In genomic region chr17:87610583-87610982, GRCm38 (mm10) we compare ENCODE assay signal across 23 mouse cellular contexts. TPM values are rescaled to one million over a fixed set of nuclear protein-coding genes. Genes with fewer than 3 reads are reported as not detected.
DNase-seq lines count a peak whose midpoint lies in the region; ATAC-seq and TF ChIP-seq lines count a peak whose summit lies in the region.
"Had no signal": no experiment of that assay in that cellular context is flagged by ENCODE, and none has a peak within 500 bp of the region (broad histone marks: within the 10 kb centered on the region; RNA-seq: fewer than 3 reads in every experiment).

No protein-coding gene starts in this region.

- no peak for TF ChIP-seq CTCF in lung, embryonic 14.5 days (IDR thresholded peaks at IDR 0.05; ENCODE audit: low read depth)
- TF ChIP-seq CTCF in small intestine, adult 2 months (IDR thresholded peaks at IDR 0.05; ENCODE audit: extremely low read depth, insufficient read length, insufficient replicate concordance, low read depth, low read length), result no peak

- H3K9ac ChIP-seq in embryonic facial prominence, embryonic 15.5 days, result no peak overlapping the region
- no peak overlapping the region for H3K9ac ChIP-seq in lung, embryonic 14.5 days
- H3K9ac ChIP-seq in intestine, embryonic 14.5 days (ENCODE audit: low read length), result no peak overlapping the region
- H3K9ac ChIP-seq: embryonic facial prominence, embryonic 12.5 days had no signal

- no peaks in the 10 kb centered on the region for H3K27me3 ChIP-seq in embryonic facial prominence, embryonic 15.5 days
- H3K27me3 ChIP-seq in embryonic facial prominence, embryonic 10.5 days (replicated peaks; ENCODE audit: low read depth, poor library complexity, severe bottlenecking), result peaks cover 8% of the 10 kb centered on the region; the same call in 1 of the 2 replicates
- H3K27me3 ChIP-seq in lung, embryonic 14.5 days (ENCODE audit: insufficient read depth, low read length), result no peaks in the 10 kb centered on the region
- no peaks in the 10 kb centered on the region for H3K27me3 ChIP-seq in intestine, embryonic 14.5 days (replicated peaks; ENCODE audit: control insufficient read depth, insufficient read depth, low read length)
- no peaks in the 10 kb centered on the region for H3K27me3 ChIP-seq in small intestine, adult 2 months (ENCODE audit: control insufficient read depth, insufficient read depth, low read length)
- H3K27me3 ChIP-seq: embryonic facial prominence, embryonic 12.5 days; forebrain, embryonic 13.5 days had no signal

- H3K4me2 ChIP-seq in embryonic facial prominence, embryonic 15.5 days (replicated peaks), result no peak overlapping the region
- H3K4me2 ChIP-seq in lung, embryonic 14.5 days, result no peak overlapping the region
- H3K4me2 ChIP-seq in intestine, embryonic 14.5 days (ENCODE audit: low read length), result no peak overlapping the region

- H3K4me1 ChIP-seq in embryonic facial prominence, embryonic 15.5 days, result peaks cover 18% of the 10 kb centered on the region
- H3K4me1 ChIP-seq in embryonic facial prominence, embryonic 10.5 days, result peaks cover 37% of the 10 kb centered on the region
- 0 out of 2 replicates have a peak, but pooled peaks cover 6% of the 10 kb centered on the region for H3K4me1 ChIP-seq in lung, embryonic 14.5 days (ENCODE audit: insufficient read depth)
- peaks cover 5% of the 10 kb centered on the region; the same call in 1 of the 2 replicates for H3K4me1 ChIP-seq in intestine, embryonic 14.5 days (replicated peaks; ENCODE audit: control insufficient read depth, insufficient read depth, low read length)
- peaks cover 33% of the 10 kb centered on the region; the same call in 1 of the 2 replicates for H3K4me1 ChIP-seq in small intestine, adult 2 months (ENCODE audit: control insufficient read depth, insufficient read depth, insufficient read length, low read length)

- 87% methylated on average over 6 of the region's 6 CpGs for WGBS in embryonic facial prominence, embryonic 15.5 days
- WGBS in embryonic facial prominence, embryonic 10.5 days, result 87% methylated on average over 6 of the region's 6 CpGs
- WGBS in lung, embryonic 14.5 days, result 81% methylated on average over 6 of the region's 6 CpGs
- WGBS in intestine, embryonic 14.5 days, result 82% methylated on average over 6 of the region's 6 CpGs
- WGBS in small intestine, adult 2 months, result 51% methylated on average over 6 of the region's 6 CpGs

- H3K27ac ChIP-seq in embryonic facial prominence, embryonic 15.5 days (replicated peaks), result 0 out of 2 replicates have a peak overlapping the region, but pooled peaks have one; percentile 0
- H3K27ac ChIP-seq in embryonic facial prominence, embryonic 10.5 days (replicated peaks), result no peak overlapping the region
- peak overlapping the region; percentile 26; the same call in 1 of the 2 replicates for H3K27ac ChIP-seq in lung, embryonic 14.5 days (ENCODE audit: low read depth)
- peak overlapping the region; percentile 77 for H3K27ac ChIP-seq in intestine, embryonic 14.5 days (ENCODE audit: low read depth)
- peak overlapping the region; percentile 95 for H3K27ac ChIP-seq in small intestine, adult 2 months (ENCODE audit: insufficient read depth, low read depth, low read length)
- H3K27ac ChIP-seq: forebrain, embryonic 13.5 days; gastrocnemius, adult 2 months; heart, embryonic 13.5 days had no signal

- no peaks in the 10 kb centered on the region for H3K36me3 ChIP-seq in embryonic facial prominence, embryonic 15.5 days
- no peaks in the 10 kb centered on the region for H3K36me3 ChIP-seq in embryonic facial prominence, embryonic 10.5 days (replicated peaks)
- H3K36me3 ChIP-seq in lung, embryonic 14.5 days (ENCODE audit: insufficient read depth), result no peaks in the 10 kb centered on the region
- no peaks in the 10 kb centered on the region for H3K36me3 ChIP-seq in intestine, embryonic 14.5 days (ENCODE audit: control insufficient read depth, insufficient read depth, low read length)
- H3K36me3 ChIP-seq in small intestine, adult 2 months (ENCODE audit: control insufficient read depth, insufficient read depth, low read length), result no peaks in the 10 kb centered on the region
- H3K36me3 ChIP-seq: embryonic facial prominence, embryonic 12.5 days; G1E; heart, embryonic 13.5 days had no signal

- H3K4me3 ChIP-seq in embryonic facial prominence, embryonic 15.5 days (replicated peaks), result no peak overlapping the region
- H3K4me3 ChIP-seq in embryonic facial prominence, embryonic 10.5 days, result no peak overlapping the region
- H3K4me3 ChIP-seq in lung, embryonic 14.5 days (ENCODE audit: low read depth, low read length), result no peak overlapping the region
- no peak overlapping the region for H3K4me3 ChIP-seq in intestine, embryonic 14.5 days (ENCODE audit: low read depth, low read length)
- H3K4me3 ChIP-seq in small intestine, adult 2 months (ENCODE audit: low read depth, low read length), result no peak overlapping the region; the same call in 1 of the 2 replicates
- H3K4me3 ChIP-seq: gastrocnemius, adult 2 months had no signal

- no peak for ATAC-seq in embryonic facial prominence, embryonic 15.5 days (ENCODE audit: insufficient number of reproducible peaks, low FRiP score, low TSS enrichment, low read depth)
- ATAC-seq in lung, embryonic 14.5 days (ENCODE audit: insufficient read depth), result no peak
- ATAC-seq in intestine, embryonic 14.5 days (replicated peaks; ENCODE audit: low FRiP score, low TSS enrichment, low read depth), result no peak
- ATAC-seq in megakaryocyte-erythroid progenitor cell, adult 5-6 weeks (replicated peaks; ENCODE audit: low FRiP score, low TSS enrichment, poor library complexity, severe bottlenecking), result no peak
- ATAC-seq: CD4-positive, CD25-positive, alpha-beta regulatory T cell, adult 4 months; forebrain, embryonic 13.5 days had no signal

- no peak for TF ChIP-seq POLR2A in small intestine, adult 2 months (IDR thresholded peaks at IDR 0.05; ENCODE audit: low read depth, low read length)

- no peak for DNase-seq in embryonic facial prominence, embryonic 10.5 days (ENCODE audit: low spot score)
- no peak for DNase-seq in lung, embryonic 14.5 days
- no peak for DNase-seq in lung, postnatal 4 days
- DNase-seq in intestine, embryonic 14.5 days (ENCODE audit: low spot score), result no peak
- DNase-seq: adrenal gland, adult 8-10 months; adrenal gland, postnatal 36 days; B cell, adult 2 months; cerebellum, adult 11 months; cerebellum, adult 8-10 months; cerebellum, postnatal 14 days; embryo, embryonic 11 days; gastrocnemius, adult 2 months; gastrocnemius, postnatal 25 days; heart, postnatal 4 days had no signal

- H3K9me3 ChIP-seq in embryonic facial prominence, embryonic 15.5 days (replicated peaks), result no peaks in the 10 kb centered on the region
- H3K9me3 ChIP-seq in embryonic facial prominence, embryonic 10.5 days, result no peaks in the 10 kb centered on the region
- no peaks in the 10 kb centered on the region for H3K9me3 ChIP-seq in lung, embryonic 14.5 days (ENCODE audit: low read depth, low read length)
- H3K9me3 ChIP-seq in intestine, embryonic 14.5 days (ENCODE audit: control insufficient read depth, low read length), result no peaks in the 10 kb centered on the region
- H3K9me3 ChIP-seq: embryonic facial prominence, embryonic 12.5 days; forebrain, embryonic 13.5 days; G1E; heart, embryonic 13.5 days had no signal

RNA-seq across cellular contexts. Expression of gene Epcam, which starts 25.2 kb away (rescaled TPM):
- polyA plus RNA-seq in embryonic facial prominence, embryonic 15.5 days (2015; fragmentation: Nextera tagmentation; extraction: Ambion mirVana), result 127 and 138 TPM in 2 replicates
- polyA plus RNA-seq in embryonic facial prominence, embryonic 10.5 days (2016; fragmentation: Nextera tagmentation; extraction: Ambion mirVana), result 76.2 and 81.0 TPM in 2 replicates
- polyA plus RNA-seq in lung, embryonic 14.5 days (2014; fragmentation: Nextera tagmentation; extraction: Ambion mirVana), result 341 and 349 TPM in 2 replicates
- polyA plus RNA-seq in intestine, embryonic 14.5 days (2014; fragmentation: Nextera tagmentation; extraction: Ambion mirVana), result 792 and 803 TPM in 2 replicates
- 511 and 1,756 TPM in 2 replicates for polyA plus RNA-seq in small intestine, adult 2 months (2012; rRNA removed)
- total RNA-seq in megakaryocyte-erythroid progenitor cell, adult 5-6 weeks (2014; fragmentation: Nextera tagmentation), result 0.35 TPM in 1 of 2 replicates, not detected in the other
- total RNA-seq in megakaryocyte-erythroid progenitor cell, adult 5-6 weeks (2017), result not detected in 2 replicates
- total RNA-seq: adrenal gland, postnatal 36 days; common myeloid progenitor, adult 5-6 weeks; G1E; gastrocnemius, adult 2 months; gastrocnemius, postnatal 25 days; heart, postnatal 4 days had no signal
- polyA plus RNA-seq: G1E had no signal
